Mouse (Mus musculus) CD4-positive helper T cell, adult 2 months (primary cell): ENCODE measurements around the gene Wnt2b.

Experiments
- DNase-seq: peaks from one replicate; pipeline ENCODE4 v3.0.0-alpha.2; 2012; ENCODE audit warnings: low read depth, missing footprints, low spot score

Wnt2b gene

DNA sequence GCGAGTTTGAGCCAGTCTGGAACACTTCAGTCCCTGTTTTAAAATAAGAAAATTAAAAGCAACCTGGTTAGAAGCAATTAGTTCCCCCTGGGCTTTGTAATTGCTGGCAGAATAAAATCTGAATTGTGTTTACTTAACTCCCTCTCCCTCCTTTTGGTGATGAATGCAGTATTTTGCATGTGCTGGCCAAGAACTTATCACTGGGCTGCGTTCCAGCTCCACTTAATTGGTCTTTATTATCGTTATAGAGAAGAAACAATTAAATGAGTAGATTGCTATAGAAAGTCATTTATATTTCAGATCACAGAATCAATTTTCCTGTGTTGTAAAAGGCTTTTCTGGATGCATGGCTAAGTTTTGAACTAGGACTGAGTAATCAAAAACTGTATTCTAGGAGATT, 65.6 kb downstream of the Wnt2b start:
- DNase-seq, result no peak
